Mouse (Mus musculus): ENCODE results near the gene Cyth3. TPM values are rescaled to one million over a fixed set of nuclear protein-coding genes. Genes with fewer than 3 reads are reported as not detected.

Cyth3 gene
- polyA plus RNA-seq, 1 experiment from 2014 or later, result 21.1 TPM

DNA sequence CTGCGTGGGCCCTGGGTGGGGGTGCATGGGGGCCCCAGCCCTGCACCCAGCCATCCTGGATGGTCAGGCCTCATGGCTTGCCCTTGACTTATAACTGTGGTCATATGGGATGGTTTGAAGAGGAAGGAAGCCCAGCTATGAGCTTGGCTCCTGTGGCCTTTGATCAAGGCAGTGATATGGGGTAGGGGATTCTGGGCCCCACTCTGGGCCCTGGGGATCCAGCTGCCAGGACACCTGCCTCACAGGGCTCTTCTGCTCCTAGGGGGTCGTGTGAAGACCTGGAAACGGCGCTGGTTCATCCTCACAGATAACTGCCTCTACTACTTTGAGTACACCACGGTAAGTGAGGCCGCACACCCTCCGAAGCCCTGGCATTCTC is 84.6 kb downstream of the Cyth3 start:
- Histone ChIP-seq H3K27me3 (replicated peaks; ENCODE audit: control insufficient read depth, insufficient read depth, low read length) (no peaks in the 10 kb centered on the region), H3K9me3 (ENCODE audit: control insufficient read depth) (no peaks in the 10 kb centered on the region), H3K4me3 (ENCODE audit: low read depth, low read length) (no peak overlapping the region), H3K36me3 (ENCODE audit: control insufficient read depth, insufficient read depth) (peaks cover 71% of the 10 kb centered on the region), H3K4me2 (replicated peaks; ENCODE audit: low read depth) (no peak overlapping the region), H3K4me1 (replicated peaks; ENCODE audit: control insufficient read depth, insufficient read depth, low read length) (no peaks in the 10 kb centered on the region), H3K27ac (ENCODE audit: low read depth, low read length) (no peak overlapping the region), H3K9ac (ENCODE audit: low read depth, low read length) (no peak overlapping the region)
- no peak for TF ChIP-seq CTCF (IDR thresholded peaks at IDR 0.05; ENCODE audit: low read depth)
- ATAC-seq, result no peak
- 84% methylated on average over 7 of the region's 7 CpGs for WGBS

DNA sequence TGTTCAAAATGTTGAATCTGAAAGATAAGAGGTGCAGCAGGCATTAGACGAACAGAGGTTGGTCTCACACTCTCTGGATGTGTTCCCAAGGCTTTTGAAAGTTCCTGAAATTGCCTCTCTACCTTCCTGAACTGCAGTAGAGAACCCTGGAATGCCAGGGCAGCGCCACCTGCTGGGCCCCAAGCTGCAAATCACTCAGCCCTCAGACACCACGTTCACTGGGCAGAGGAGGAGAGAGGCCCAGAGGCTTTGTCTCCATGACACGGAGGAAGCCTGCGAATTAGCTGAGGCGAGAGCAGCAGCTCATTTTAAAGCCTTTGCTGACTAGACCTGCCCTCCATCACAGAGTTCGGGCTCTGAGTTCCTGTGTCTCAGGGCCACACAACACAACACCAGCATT is 89.1 kb downstream of the Cyth3 start:
- ATAC-seq, result peak; percentile 62
- no peaks in the 10 kb centered on the region for H3K9me3 ChIP-seq (ENCODE audit: control insufficient read depth)
- 13% methylated on average over 7 of the region's 7 CpGs for WGBS
- H3K4me1 ChIP-seq (replicated peaks; ENCODE audit: control insufficient read depth, insufficient read depth, low read length), result no peaks in the 10 kb centered on the region
- peaks cover 79% of the 10 kb centered on the region for H3K36me3 ChIP-seq (ENCODE audit: control insufficient read depth, insufficient read depth)
- H3K4me2 ChIP-seq (replicated peaks; ENCODE audit: low read depth), result no peak overlapping the region
- TF ChIP-seq CTCF (IDR thresholded peaks at IDR 0.05; ENCODE audit: low read depth), result peak; percentile 95
- no peak overlapping the region for H3K27ac ChIP-seq (ENCODE audit: low read depth, low read length)
- no peaks in the 10 kb centered on the region for H3K27me3 ChIP-seq (replicated peaks; ENCODE audit: control insufficient read depth, insufficient read depth, low read length)
- no peak overlapping the region for H3K4me3 ChIP-seq (ENCODE audit: low read depth, low read length)
- no peak overlapping the region for H3K9ac ChIP-seq (ENCODE audit: low read depth, low read length)

DNA sequence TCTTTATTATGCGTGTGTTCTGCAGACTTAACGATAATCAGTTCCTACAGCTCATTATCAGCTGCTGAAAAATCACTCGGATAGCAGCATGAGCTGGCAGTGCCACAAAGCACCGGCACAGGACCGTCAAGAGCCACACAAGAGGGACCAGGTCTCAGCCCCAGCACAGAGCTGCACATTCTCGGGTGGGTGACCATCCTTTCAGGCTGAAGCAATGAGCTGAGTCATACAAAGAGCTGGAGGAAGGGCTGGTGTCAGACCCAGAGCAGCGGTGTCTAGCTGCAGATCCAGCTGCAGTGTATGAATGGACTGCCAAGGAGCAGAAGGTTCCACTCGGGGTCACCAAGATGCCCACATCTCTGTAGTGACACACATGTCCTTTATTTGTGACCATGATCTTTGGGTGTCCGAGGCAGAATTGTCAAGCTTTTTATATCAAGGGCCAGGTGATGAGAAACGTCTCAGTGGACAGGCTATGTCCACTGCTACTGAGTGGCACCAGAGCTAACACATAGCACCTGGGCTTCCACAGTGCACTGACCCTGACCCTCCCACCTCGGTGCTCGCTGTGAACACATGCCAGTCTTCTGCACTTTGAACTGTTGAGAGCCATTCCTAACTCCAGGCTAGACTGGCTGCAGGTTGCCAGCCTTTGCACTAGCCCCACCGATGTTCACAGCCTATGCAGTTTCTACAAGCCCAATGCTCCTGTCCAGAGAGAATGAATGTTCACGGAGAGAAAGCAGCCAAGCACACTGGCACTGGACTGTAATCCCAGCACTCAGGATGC is 90.0 kb downstream of the Cyth3 start:
- H3K4me2 ChIP-seq (replicated peaks; ENCODE audit: low read depth), result no peak overlapping the region
- H3K4me1 ChIP-seq (replicated peaks; ENCODE audit: control insufficient read depth, insufficient read depth, low read length), result no peaks in the 10 kb centered on the region
- TF ChIP-seq CTCF (IDR thresholded peaks at IDR 0.05; ENCODE audit: low read depth), result no peak
- H3K9ac ChIP-seq (ENCODE audit: low read depth, low read length), result no peak overlapping the region
- no peak overlapping the region for H3K4me3 ChIP-seq (ENCODE audit: low read depth, low read length)
- no peak; the same call in 1 of the 2 replicates for ATAC-seq
- H3K27ac ChIP-seq (ENCODE audit: low read depth, low read length), result no peak overlapping the region
- 86% methylated on average over 14 of the region's 14 CpGs for WGBS
- H3K9me3 ChIP-seq (ENCODE audit: control insufficient read depth), result no peaks in the 10 kb centered on the region
- H3K27me3 ChIP-seq (replicated peaks; ENCODE audit: control insufficient read depth, insufficient read depth, low read length), result no peaks in the 10 kb centered on the region
- peaks cover 80% of the 10 kb centered on the region for H3K36me3 ChIP-seq (ENCODE audit: control insufficient read depth, insufficient read depth)

DNA sequence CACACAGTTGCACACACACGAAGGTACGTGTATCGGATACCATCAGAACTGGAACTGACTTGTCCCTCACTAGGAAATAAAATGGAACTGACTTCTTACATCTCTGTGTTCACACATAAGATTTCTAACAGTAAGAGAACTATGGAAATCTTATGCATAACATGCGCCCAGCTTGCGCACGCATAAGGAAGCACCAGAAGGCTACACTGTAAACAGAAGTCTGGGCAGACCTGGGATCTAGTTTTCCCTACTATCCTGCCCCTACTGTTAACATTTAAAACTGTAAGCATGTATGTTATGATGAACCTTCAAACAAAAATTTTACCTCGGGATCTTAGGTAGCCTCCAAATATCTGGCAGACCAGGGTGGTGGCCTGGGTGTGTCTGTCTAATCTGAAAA is 99.7 kb downstream of the Cyth3 start:
- Histone ChIP-seq H3K9ac (ENCODE audit: low read depth, low read length) (no peak overlapping the region), H3K9me3 (ENCODE audit: control insufficient read depth) (no peaks in the 10 kb centered on the region), H3K27me3 (replicated peaks; ENCODE audit: control insufficient read depth, insufficient read depth, low read length) (no peaks in the 10 kb centered on the region), H3K36me3 (ENCODE audit: control insufficient read depth, insufficient read depth) (peaks cover 80% of the 10 kb centered on the region), H3K4me1 (replicated peaks; ENCODE audit: control insufficient read depth, insufficient read depth, low read length) (no peaks in the 10 kb centered on the region), H3K4me3 (ENCODE audit: low read depth, low read length) (no peak overlapping the region), H3K27ac (ENCODE audit: low read depth, low read length) (no peak overlapping the region), H3K4me2 (replicated peaks; ENCODE audit: low read depth) (no peak overlapping the region)
- ATAC-seq, result no peak
- no peak for TF ChIP-seq CTCF (IDR thresholded peaks at IDR 0.05; ENCODE audit: low read depth)
- 87% methylated on average over 7 of the region's 7 CpGs for WGBS

DNA sequence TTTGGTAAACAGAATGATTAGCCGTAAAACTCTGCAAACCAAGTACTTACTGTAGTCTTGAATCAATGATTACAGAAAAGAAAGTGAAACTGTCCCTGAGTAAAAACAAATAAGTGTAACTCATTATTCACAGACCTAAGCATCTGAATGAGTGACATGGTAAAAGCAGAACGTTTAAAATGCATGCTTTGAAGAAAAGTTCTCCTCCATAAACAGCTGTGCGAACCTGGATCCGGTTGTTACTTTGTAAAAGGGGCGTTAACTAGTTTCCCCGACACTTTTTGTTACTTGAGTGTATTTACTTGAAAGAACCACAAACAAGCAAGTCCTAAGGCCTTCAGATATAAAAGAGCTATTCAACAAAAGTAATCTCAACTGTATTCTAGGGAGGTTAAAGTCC is 108.7 kb downstream of the Cyth3 start:
- H3K27ac ChIP-seq (ENCODE audit: low read depth, low read length), result peak overlapping the region; percentile 92
- 6% methylated on average over 6 of the region's 6 CpGs for WGBS
- H3K4me2 ChIP-seq (replicated peaks; ENCODE audit: low read depth), result peak overlapping the region; percentile 77
- H3K9me3 ChIP-seq (ENCODE audit: control insufficient read depth), result no peaks in the 10 kb centered on the region
- H3K36me3 ChIP-seq (ENCODE audit: control insufficient read depth, insufficient read depth), result peaks cover 12% of the 10 kb centered on the region
- ATAC-seq, result no peak
- H3K4me3 ChIP-seq (ENCODE audit: low read depth, low read length), result peak overlapping the region; percentile 95
- H3K9ac ChIP-seq (ENCODE audit: low read depth, low read length), result peak overlapping the region; percentile 83
- H3K27me3 ChIP-seq (replicated peaks; ENCODE audit: control insufficient read depth, insufficient read depth, low read length), result no peaks in the 10 kb centered on the region
- no peaks in the 10 kb centered on the region for H3K4me1 ChIP-seq (replicated peaks; ENCODE audit: control insufficient read depth, insufficient read depth, low read length)
- no peak for TF ChIP-seq CTCF (IDR thresholded peaks at IDR 0.05; ENCODE audit: low read depth)

DNA sequence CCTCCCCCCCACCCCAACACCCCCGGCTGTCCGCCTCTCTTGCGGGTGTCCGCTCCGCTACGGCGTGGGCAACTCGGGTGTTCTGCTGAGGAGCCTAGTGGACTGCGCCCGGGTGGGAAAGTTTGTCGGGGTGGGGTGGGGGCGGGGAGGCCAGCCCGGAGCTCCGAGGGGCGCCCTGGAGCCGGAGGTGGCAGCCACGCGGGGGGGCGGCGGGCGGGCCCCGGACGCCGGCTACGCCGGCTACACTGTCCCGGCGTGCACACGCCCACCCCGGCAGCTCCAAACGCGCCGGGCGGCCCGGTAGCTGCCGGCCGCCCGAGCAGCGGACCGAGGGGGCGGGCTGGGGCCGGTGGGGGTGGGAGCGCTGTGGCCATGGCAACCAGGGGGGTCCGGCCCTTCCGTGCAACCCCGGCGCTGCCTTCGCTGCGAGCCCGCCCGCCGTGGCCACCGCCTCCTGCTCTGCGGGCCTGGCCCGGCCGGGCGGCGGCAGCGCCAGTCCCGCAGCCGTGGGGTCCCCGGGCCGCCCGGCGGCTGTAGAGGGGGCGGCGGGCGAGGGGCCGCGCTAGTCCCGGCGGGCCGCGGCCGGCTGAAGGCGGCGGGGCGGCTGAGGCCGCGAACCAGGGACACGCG is 109.4 kb downstream of the Cyth3 start:
- under 1% methylated on average over 47 of the region's 82 CpGs for WGBS
- no peaks in the 10 kb centered on the region for H3K9me3 ChIP-seq (ENCODE audit: control insufficient read depth)
- no peak for TF ChIP-seq CTCF (IDR thresholded peaks at IDR 0.05; ENCODE audit: low read depth)
- peaks cover 6% of the 10 kb centered on the region; the same call in 1 of the 2 replicates for H3K36me3 ChIP-seq (ENCODE audit: control insufficient read depth, insufficient read depth)
- peak overlapping the region; percentile 95 for H3K4me3 ChIP-seq (ENCODE audit: low read depth, low read length)
- peak overlapping the region; percentile 92 for H3K27ac ChIP-seq (ENCODE audit: low read depth, low read length)
- peak; percentile 19; the same call in 1 of the 2 replicates for ATAC-seq
- H3K4me1 ChIP-seq (replicated peaks; ENCODE audit: control insufficient read depth, insufficient read depth, low read length), result no peaks in the 10 kb centered on the region
- H3K4me2 ChIP-seq (replicated peaks; ENCODE audit: low read depth), result peak overlapping the region; percentile 77
- H3K27me3 ChIP-seq (replicated peaks; ENCODE audit: control insufficient read depth, insufficient read depth, low read length), result no peaks in the 10 kb centered on the region
- peak overlapping the region; percentile 83 for H3K9ac ChIP-seq (ENCODE audit: low read depth, low read length)

All from intestine, postnatal 0 days (tissue).